Mouse (Mus musculus): ENCODE measurements around the gene Naa16. TPM values are rescaled to one million over a fixed set of nuclear protein-coding genes. Genes with fewer than 3 reads are reported as not detected.

Naa16 gene
- polyA plus RNA-seq, 1 experiment: 1.5 TPM

DNA sequence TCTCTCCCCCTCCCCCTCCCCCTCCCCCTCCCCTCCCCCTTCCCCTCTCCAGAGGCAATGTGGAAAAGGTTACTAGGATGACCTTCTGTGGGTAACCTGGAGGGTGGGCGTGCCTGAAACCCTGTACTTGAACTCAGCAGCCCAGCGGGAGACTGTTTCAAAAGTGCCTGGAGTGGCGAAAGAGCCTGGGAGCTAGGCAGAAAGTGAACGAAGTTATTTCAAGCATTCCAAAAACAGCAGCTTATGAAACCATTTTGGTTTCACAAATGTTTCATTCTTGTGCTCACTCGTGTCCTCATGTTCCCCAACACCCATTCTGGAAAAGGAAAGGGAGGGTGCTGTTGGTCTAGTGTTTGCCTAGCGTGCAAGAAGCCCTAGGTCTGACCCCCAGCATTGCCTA, 90.8 kb downstream of the Naa16 start:
- H3K27ac ChIP-seq (ENCODE audit: insufficient read depth, low read length): no peak overlapping the region
- no peaks in the 10 kb centered on the region for H3K27me3 ChIP-seq (ENCODE audit: control insufficient read depth, insufficient read depth, low read length)
- no peaks in the 10 kb centered on the region for H3K36me3 ChIP-seq (ENCODE audit: control insufficient read depth, insufficient read depth, low read length)
- peak overlapping the region; percentile 61; the same call in 1 of the 2 replicates for H3K4me3 ChIP-seq (ENCODE audit: extremely low read depth, insufficient read depth, insufficient read length)
- peaks cover 5% of the 10 kb centered on the region for H3K4me1 ChIP-seq (ENCODE audit: control insufficient read depth, insufficient read depth, insufficient read length)
- DNase-seq (ENCODE audit: low read depth in 1 of 2, low spot score in 2 of 2): no peak
- TF ChIP-seq POLR2A (IDR thresholded peaks at IDR 0.05; ENCODE audit: low read depth, low read length) (no peak), CTCF (IDR thresholded peaks at IDR 0.05; ENCODE audit: extremely low read depth, insufficient read depth, insufficient read length, insufficient replicate concordance) (no peak)
- WGBS: 49% methylated on average over 6 of the region's 6 CpGs

DNA sequence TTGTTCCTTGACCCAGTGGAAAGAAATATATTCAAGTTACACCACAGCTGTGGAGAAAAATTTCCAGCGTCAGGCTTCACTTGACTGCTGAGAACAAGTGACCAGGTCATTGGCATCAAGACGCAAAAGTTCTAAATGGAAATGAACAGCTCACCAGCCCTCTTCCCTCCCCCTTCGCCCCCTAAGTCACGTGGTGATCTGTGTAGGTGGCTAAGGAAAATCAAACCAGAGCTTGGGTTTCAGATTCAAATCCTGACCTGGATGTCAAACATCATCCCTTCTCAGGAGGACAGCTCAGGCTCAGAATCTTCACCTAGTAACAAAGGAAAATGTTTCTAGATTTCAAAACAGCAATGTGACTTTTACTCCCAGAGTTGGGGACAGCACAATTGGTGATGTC, 91.3 kb downstream of the Naa16 start:
- H3K27ac ChIP-seq (ENCODE audit: insufficient read depth, low read length): no peak overlapping the region
- H3K4me1 ChIP-seq (ENCODE audit: control insufficient read depth, insufficient read depth, insufficient read length): peaks cover 5% of the 10 kb centered on the region
- no peak for TF ChIP-seq POLR2A (IDR thresholded peaks at IDR 0.05; ENCODE audit: low read depth, low read length)
- no peak for TF ChIP-seq CTCF (IDR thresholded peaks at IDR 0.05; ENCODE audit: extremely low read depth, insufficient read depth, insufficient read length, insufficient replicate concordance)
- 62% methylated on average over 4 of the region's 4 CpGs for WGBS
- H3K4me3 ChIP-seq (ENCODE audit: extremely low read depth, insufficient read depth, insufficient read length): no peak overlapping the region
- H3K27me3 ChIP-seq (ENCODE audit: control insufficient read depth, insufficient read depth, low read length): no peaks in the 10 kb centered on the region
- no peaks in the 10 kb centered on the region for H3K36me3 ChIP-seq (ENCODE audit: control insufficient read depth, insufficient read depth, low read length)
- no peak for DNase-seq (ENCODE audit: low read depth in 1 of 2, low spot score in 2 of 2)

DNA sequence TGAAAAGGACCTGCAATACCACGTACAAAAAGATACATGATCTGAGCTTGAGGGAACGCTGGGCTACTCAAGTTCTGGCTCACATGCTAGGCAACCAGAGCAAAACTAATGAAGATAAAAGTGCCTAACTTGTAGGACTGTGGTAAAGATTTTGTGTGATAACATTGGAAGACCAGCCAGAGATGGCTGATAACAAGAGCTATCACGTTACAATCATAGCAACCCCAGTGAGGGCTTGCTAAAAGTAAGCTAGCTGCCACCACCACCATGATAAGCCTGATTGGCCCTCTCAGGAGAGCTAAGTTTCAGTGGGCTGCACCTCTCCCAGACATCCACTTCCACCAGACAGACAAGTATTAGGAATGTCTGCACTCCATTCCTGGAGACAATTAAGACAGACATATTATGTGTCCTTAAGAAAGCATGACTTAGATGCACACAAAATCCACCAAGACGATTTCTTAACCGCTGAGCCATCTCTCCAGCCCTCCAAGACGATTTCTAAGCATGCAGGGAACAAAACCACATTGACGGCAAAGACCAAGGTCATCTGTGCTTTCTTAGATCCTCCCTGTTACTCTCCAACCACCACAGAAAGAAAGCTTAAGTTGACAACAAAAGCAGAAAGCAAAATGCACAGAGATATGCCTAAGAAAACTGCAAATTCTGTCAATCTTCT, 92.1 kb downstream of the Naa16 start:
- Histone ChIP-seq H3K4me1 (ENCODE audit: control insufficient read depth, insufficient read depth, insufficient read length) (peaks cover 11% of the 10 kb centered on the region), H3K36me3 (ENCODE audit: control insufficient read depth, insufficient read depth, low read length) (no peaks in the 10 kb centered on the region), H3K27ac (ENCODE audit: insufficient read depth, low read length) (no peak overlapping the region), H3K4me3 (ENCODE audit: extremely low read depth, insufficient read depth, insufficient read length) (no peak overlapping the region), H3K27me3 (ENCODE audit: control insufficient read depth, insufficient read depth, low read length) (no peaks in the 10 kb centered on the region)
- TF ChIP-seq POLR2A (IDR thresholded peaks at IDR 0.05; ENCODE audit: low read depth, low read length): no peak
- TF ChIP-seq CTCF (IDR thresholded peaks at IDR 0.05; ENCODE audit: extremely low read depth, insufficient read depth, insufficient read length, insufficient replicate concordance): no peak
- WGBS: 66% methylated on average over 7 of the region's 7 CpGs
- DNase-seq (ENCODE audit: low read depth in 1 of 2, low spot score in 2 of 2): no peak

- H3K4me3 ChIP-seq (ENCODE audit: extremely low read depth, insufficient read depth, insufficient read length): no peak overlapping the region
- 16% methylated on average over 5 of the region's 5 CpGs for WGBS
Measured at GRCm38 (mm10) chr14:79296836-79297235, 93.7 kb downstream of the Naa16 start.

GRCm38 (mm10) chr14:79296201-79296600, 94.4 kb downstream of the Naa16 start:
- WGBS: 64% methylated on average over 7 of the region's 7 CpGs
- Histone ChIP-seq H3K36me3 (ENCODE audit: control insufficient read depth, insufficient read depth, low read length) (no peaks in the 10 kb centered on the region), H3K27ac (ENCODE audit: insufficient read depth, low read length) (no peak overlapping the region), H3K4me3 (ENCODE audit: extremely low read depth, insufficient read depth, insufficient read length) (no peak overlapping the region), H3K4me1 (ENCODE audit: control insufficient read depth, insufficient read depth, insufficient read length) (peaks cover 11% of the 10 kb centered on the region), H3K27me3 (ENCODE audit: control insufficient read depth, insufficient read depth, low read length) (no peaks in the 10 kb centered on the region)
- DNase-seq (ENCODE audit: low read depth in 1 of 2, low spot score in 2 of 2): no peak
- TF ChIP-seq POLR2A (IDR thresholded peaks at IDR 0.05; ENCODE audit: low read depth, low read length) (no peak), CTCF (IDR thresholded peaks at IDR 0.05; ENCODE audit: extremely low read depth, insufficient read depth, insufficient read length, insufficient replicate concordance) (no peak)

More at GRCm38 (mm10) chr14:79296836-79297235, 93.7 kb downstream of the Naa16 start:
- Histone ChIP-seq H3K27ac (ENCODE audit: insufficient read depth, low read length) (no peak overlapping the region), H3K36me3 (ENCODE audit: control insufficient read depth, insufficient read depth, low read length) (no peaks in the 10 kb centered on the region), H3K4me1 (ENCODE audit: control insufficient read depth, insufficient read depth, insufficient read length) (peaks cover 11% of the 10 kb centered on the region), H3K27me3 (ENCODE audit: control insufficient read depth, insufficient read depth, low read length) (no peaks in the 10 kb centered on the region)
- no peak for DNase-seq (ENCODE audit: low read depth in 1 of 2, low spot score in 2 of 2)
- no peak for TF ChIP-seq CTCF (IDR thresholded peaks at IDR 0.05; ENCODE audit: extremely low read depth, insufficient read depth, insufficient read length, insufficient replicate concordance)
- TF ChIP-seq POLR2A (IDR thresholded peaks at IDR 0.05; ENCODE audit: low read depth, low read length): no peak

- Histone ChIP-seq H3K27me3 (ENCODE audit: control insufficient read depth, insufficient read depth, low read length) (no peaks in the 10 kb centered on the region), H3K36me3 (ENCODE audit: control insufficient read depth, insufficient read depth, low read length) (no peaks in the 10 kb centered on the region), H3K4me3 (ENCODE audit: extremely low read depth, insufficient read depth, insufficient read length) (no peak overlapping the region), H3K27ac (ENCODE audit: insufficient read depth, low read length) (no peak overlapping the region; the same call in 1 of the 2 replicates), H3K4me1 (ENCODE audit: control insufficient read depth, insufficient read depth, insufficient read length) (peaks cover 8% of the 10 kb centered on the region)
- TF ChIP-seq POLR2A (IDR thresholded peaks at IDR 0.05; ENCODE audit: low read depth, low read length) (no peak), CTCF (IDR thresholded peaks at IDR 0.05; ENCODE audit: extremely low read depth, insufficient read depth, insufficient read length, insufficient replicate concordance) (no peak)
- WGBS: 52% methylated on average over 9 of the region's 9 CpGs
- DNase-seq (ENCODE audit: low read depth in 1 of 2, low spot score in 2 of 2): no peak
Measured at GRCm38 (mm10) chr14:79295579-79295978, 95.0 kb downstream of the Naa16 start.

GRCm38 (mm10) chr14:79294950-79295349, 95.6 kb downstream of the Naa16 start:
- H3K4me1 ChIP-seq (ENCODE audit: control insufficient read depth, insufficient read depth, insufficient read length): peaks cover 8% of the 10 kb centered on the region; the same call in 1 of the 2 replicates
- no peaks in the 10 kb centered on the region for H3K36me3 ChIP-seq (ENCODE audit: control insufficient read depth, insufficient read depth, low read length)
- TF ChIP-seq CTCF (IDR thresholded peaks at IDR 0.05; ENCODE audit: extremely low read depth, insufficient read depth, insufficient read length, insufficient replicate concordance): no peak
- no peak for TF ChIP-seq POLR2A (IDR thresholded peaks at IDR 0.05; ENCODE audit: low read depth, low read length)
- H3K27ac ChIP-seq (ENCODE audit: insufficient read depth, low read length): no peak overlapping the region
- no peaks in the 10 kb centered on the region for H3K27me3 ChIP-seq (ENCODE audit: control insufficient read depth, insufficient read depth, low read length)
- H3K4me3 ChIP-seq (ENCODE audit: extremely low read depth, insufficient read depth, insufficient read length): no peak overlapping the region
- 35% methylated on average over 5 of the region's 5 CpGs for WGBS
- no peak for DNase-seq (ENCODE audit: low read depth in 1 of 2, low spot score in 2 of 2)

All from spleen, adult 2 months (tissue).